Comparison of ENCODE assay signal across 8 mouse cellular contexts in the genomic region with DNA sequence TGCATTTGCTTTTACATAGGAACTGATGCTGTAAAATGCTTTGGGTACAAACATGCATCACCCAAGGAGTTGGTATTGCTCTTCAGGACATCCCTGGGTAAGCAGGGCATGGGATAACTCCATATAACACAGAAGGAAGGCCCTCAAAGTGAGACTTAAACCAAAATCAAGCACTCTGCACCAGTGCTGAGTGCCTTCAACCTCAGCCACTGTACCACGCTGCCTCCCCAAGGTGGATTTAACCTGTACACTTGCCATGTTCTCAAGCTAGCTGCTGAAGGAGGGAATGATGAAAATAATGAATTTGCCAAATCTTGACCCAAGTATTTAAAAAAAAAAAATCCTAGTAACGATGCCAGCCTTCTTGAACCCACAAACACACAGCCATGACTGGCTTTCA. TPM values are rescaled to one million over a fixed set of nuclear protein-coding genes. Genes with fewer than 3 reads are reported as not detected.
DNase-seq lines count a peak whose midpoint lies in the region; ATAC-seq lines count a peak whose summit lies in the region.

No protein-coding gene starts in this region.

- H3K9me3 ChIP-seq in kidney, embryonic 15.5 days (replicated peaks), result no peaks in the 10 kb centered on the region
- no peaks in the 10 kb centered on the region for H3K9me3 ChIP-seq in hindbrain, embryonic 11.5 days (ENCODE audit: control insufficient read depth, low read length)
- H3K9me3 ChIP-seq in midbrain, embryonic 12.5 days, result no peaks in the 10 kb centered on the region

- peak overlapping the region; percentile 80 for H3K4me3 ChIP-seq in kidney, embryonic 15.5 days (replicated peaks)
- peak overlapping the region; percentile 56; the same call in 1 of the 2 replicates for H3K4me3 ChIP-seq in hindbrain, embryonic 11.5 days (ENCODE audit: low read depth, low read length)
- peak overlapping the region; percentile 81 for H3K4me3 ChIP-seq in midbrain, embryonic 12.5 days

- peaks cover 19% of the 10 kb centered on the region for H3K4me1 ChIP-seq in kidney, embryonic 15.5 days
- no peaks in the 10 kb centered on the region; the same call in none of the 2 replicates for H3K4me1 ChIP-seq in hindbrain, embryonic 11.5 days (replicated peaks; ENCODE audit: control insufficient read depth, insufficient read depth, low read length)
- peaks cover 18% of the 10 kb centered on the region for H3K4me1 ChIP-seq in midbrain, embryonic 12.5 days

- no peak for ATAC-seq in kidney, embryonic 15.5 days (replicated peaks; ENCODE audit: low FRiP score)
- ATAC-seq in hindbrain, embryonic 11.5 days (ENCODE audit: low FRiP score), result no peak
- ATAC-seq in midbrain, embryonic 12.5 days (ENCODE audit: low FRiP score, low read depth), result no peak

- peak overlapping the region; percentile 77 for H3K4me2 ChIP-seq in kidney, embryonic 15.5 days
- H3K4me2 ChIP-seq in hindbrain, embryonic 11.5 days (replicated peaks; ENCODE audit: low read depth, low read length), result peak overlapping the region; percentile 60
- peak overlapping the region; percentile 71 for H3K4me2 ChIP-seq in midbrain, embryonic 12.5 days (replicated peaks)

- H3K9ac ChIP-seq in kidney, embryonic 15.5 days, result no peak overlapping the region
- peak overlapping the region; percentile 75; the same call in 1 of the 2 replicates for H3K9ac ChIP-seq in hindbrain, embryonic 11.5 days (ENCODE audit: low read depth, low read length)
- H3K9ac ChIP-seq in midbrain, embryonic 12.5 days (replicated peaks), result peak overlapping the region; percentile 79

- DNase-seq in kidney, adult 9 months, result no peak
- DNase-seq in adipocyte (ENCODE audit: low spot score), result peak; percentile 31
- peak; percentile 8 for DNase-seq in hindbrain, embryonic 11.5 days (ENCODE audit: low spot score)
- no peak for DNase-seq in adrenal gland, postnatal 10 days
- DNase-seq in gastrocnemius, postnatal 10 days, result no peak
- no peak for DNase-seq in adrenal gland, postnatal 4 days (ENCODE audit: low spot score in 2 of 2)

- 56% methylated on average over 2 of the region's 2 CpGs for WGBS in kidney, embryonic 15.5 days
- 63% methylated on average over 2 of the region's 2 CpGs for WGBS in hindbrain, embryonic 11.5 days
- WGBS in midbrain, embryonic 12.5 days, result 48% methylated on average over 2 of the region's 2 CpGs

- H3K27me3 ChIP-seq in kidney, embryonic 15.5 days, result no peaks in the 10 kb centered on the region
- no peaks in the 10 kb centered on the region for H3K27me3 ChIP-seq in hindbrain, embryonic 11.5 days (ENCODE audit: control insufficient read depth, insufficient read depth, low read length)
- no peaks in the 10 kb centered on the region for H3K27me3 ChIP-seq in midbrain, embryonic 12.5 days

- H3K36me3 ChIP-seq in kidney, embryonic 15.5 days, result no peaks in the 10 kb centered on the region
- no peaks in the 10 kb centered on the region for H3K36me3 ChIP-seq in hindbrain, embryonic 11.5 days (ENCODE audit: control insufficient read depth, insufficient read depth, low read length)
- no peaks in the 10 kb centered on the region for H3K36me3 ChIP-seq in midbrain, embryonic 12.5 days

- no peak overlapping the region for H3K27ac ChIP-seq in kidney, embryonic 15.5 days
- no peak overlapping the region for H3K27ac ChIP-seq in hindbrain, embryonic 11.5 days (ENCODE audit: low read depth, low read length)
- H3K27ac ChIP-seq in midbrain, embryonic 12.5 days (replicated peaks), result no peak overlapping the region

RNA-seq across cellular contexts. Expression of a gene that starts 1.3 kb away (rescaled TPM):
- 9.2 and 9.3 TPM in 2 replicates for polyA plus RNA-seq in kidney, embryonic 15.5 days (2015; fragmentation: Nextera tagmentation; extraction: Ambion mirVana)
- 14.7 and 14.8 TPM in 2 replicates for polyA plus RNA-seq in hindbrain, embryonic 11.5 days (2014; fragmentation: Nextera tagmentation; extraction: Ambion mirVana)
- 9.6 and 10.0 TPM in 2 replicates for polyA plus RNA-seq in midbrain, embryonic 12.5 days (2016; fragmentation: Nextera tagmentation; extraction: Ambion mirVana)
- 10 to 100 TPM; 31.8 to 40.8 TPM for total RNA-seq in adrenal gland, postnatal 10 days (2021)
- total RNA-seq in gastrocnemius, postnatal 10 days (2021), result 10 to 100 TPM; 13.6 to 17.4 TPM
- 10 to 100 TPM; 55.6 to 59.6 TPM for total RNA-seq in adrenal gland, postnatal 4 days (2021)

Comparison
In these comparisons a context has a peak if more than half of its experiments do, and no peak if none do; other contexts are left out.
1. DNase-seq: peak in adipocyte (single experiment) and hindbrain, embryonic 11.5 days (single experiment); none in kidney, adult 9 months (single experiment), adrenal gland, postnatal 10 days (single experiment), gastrocnemius, postnatal 10 days (single experiment) and adrenal gland, postnatal 4 days (0 of 2).
2. Peak in every context shown above with its lines, with median percentiles within 50 percentile points of each other: H3K4me2 ChIP-seq and H3K4me3 ChIP-seq.